Mouse (Mus musculus) right cerebral cortex, adult 2 months (tissue): ENCODE data around the gene Dkc1.
A peak's percentile ranks its signal among the peaks of the same experiment; 100 is the strongest.

Source experiments
- DNase-seq, 2 experiments: peaks; one replicate each; pipeline ENCODE4 v3.0.0; 2021 to 2022; ENCODE audit warnings: low spot score in 2 of 2

Gene Dkc1

GRCm38 (mm10) chrX:75138182-75138581 is 42.5 kb downstream of the Dkc1 start:
- no peak for DNase-seq

- peak in 1 of 2 experiments; percentile 18 for DNase-seq
Observed at GRCm38 (mm10) chrX:75143124-75143555, 47.5 kb downstream of the Dkc1 start.

GRCm38 (mm10) chrX:75148414-75148813 is 52.8 kb downstream of the Dkc1 start:
- no peak for DNase-seq

GRCm38 (mm10) chrX:75150304-75150703 is 54.6 kb downstream of the Dkc1 start:
- DNase-seq, result no peak

- DNase-seq, result no peak
Observed at GRCm38 (mm10) chrX:75152249-75152648, 56.6 kb downstream of the Dkc1 start.

GRCm38 (mm10) chrX:75155576-75156243 is 60.1 kb downstream of the Dkc1 start:
- peak in 1 of 2 experiments; percentile 1 for DNase-seq
